In genomic region chr12:109525613-109526012, GRCm38 (mm10) we compare ENCODE assay signal across 21 mouse cellular contexts.
DNase-seq lines count a peak whose midpoint lies in the region; ATAC-seq and TF ChIP-seq lines count a peak whose summit lies in the region.
"Had no signal": no experiment of that assay in that cellular context is flagged by ENCODE, and none has a peak within 500 bp of the region (broad histone marks: within the 10 kb centered on the region; RNA-seq: fewer than 3 reads in every experiment).

No protein-coding gene starts in this region.

- TF ChIP-seq RAD21 in MEL (IDR thresholded peaks at IDR 0.05; ENCODE audit: low read depth, low read length), result no peak

- H3K36me3 ChIP-seq in MEL (ENCODE audit: control insufficient read depth in 1 of 2, insufficient read depth in 2 of 2, low read length in 2 of 2), result peaks cover 0 to 3% of the 10 kb centered on the region in 2 experiments; a peak in 1 of 4 replicates
- H3K36me3 ChIP-seq: liver, embryonic 15.5 days; midbrain, embryonic 13.5 days had no signal

- H3K4me3 ChIP-seq in MEL (ENCODE audit: control insufficient read depth in 1 of 2, insufficient read depth in 1 of 2, low read depth in 2 of 2, low read length in 2 of 2), result peak overlapping the region; percentile 18 to 30; a peak in 2 of 4 replicates
- no peak overlapping the region for H3K4me3 ChIP-seq in lung, adult 2 months (replicated peaks; ENCODE audit: extremely low read depth, low read depth, low read length)
- H3K4me3 ChIP-seq: embryonic facial prominence, embryonic 10.5 days; hindbrain, embryonic 13.5 days; limb, embryonic 12.5 days; liver, embryonic 15.5 days; midbrain, embryonic 13.5 days had no signal

- peak; percentile 68 to 77 for TF ChIP-seq EP300 in MEL (IDR thresholded peaks at IDR 0.05; ENCODE audit: low read depth in 1 of 2, low read length in 2 of 2)

- WGBS in lung, adult 2 months, result 51% methylated on average over 9 of the region's 9 CpGs

- H3K9me3 ChIP-seq in MEL (replicated peaks; ENCODE audit: insufficient read depth, low read length), result no peaks in the 10 kb centered on the region
- H3K9me3 ChIP-seq: liver, embryonic 15.5 days had no signal

- peaks cover 0 to 13% of the 10 kb centered on the region in 2 experiments; a peak in 3 of 4 replicates for H3K4me1 ChIP-seq in MEL (ENCODE audit: control insufficient read depth in 1 of 2, insufficient read depth in 2 of 2, low read length in 2 of 2)
- H3K4me1 ChIP-seq in lung, adult 2 months (ENCODE audit: control insufficient read depth, insufficient read depth, low read length), result no peaks in the 10 kb centered on the region

- TF ChIP-seq CTCF in MEL (IDR thresholded peaks at IDR 0.05 in 2 of 3, conservative IDR thresholded peaks at IDR 0.05 in 1 of 3; ENCODE audit: control insufficient read depth in 1 of 3, insufficient read depth in 1 of 3, low read depth in 2 of 3, low read length in 3 of 3, poor library complexity in 1 of 3, severe bottlenecking in 1 of 3), result no peak
- TF ChIP-seq CTCF in lung, adult 2 months (IDR thresholded peaks at IDR 0.05; ENCODE audit: insufficient read depth, low read length), result no peak

- H3K9ac ChIP-seq in MEL (ENCODE audit: control insufficient read depth, low read depth, low read length, poor library complexity, severe bottlenecking), result peak overlapping the region; percentile 62
- H3K9ac ChIP-seq: hindbrain, embryonic 13.5 days; limb, embryonic 12.5 days; liver, embryonic 15.5 days; midbrain, embryonic 13.5 days had no signal

- DNase-seq in ES-CJ7 (ENCODE audit: low read depth, low spot score) (peak; percentile 69), MEL (ENCODE audit: low read depth, low spot score) (peak; percentile 83)
- no peak for DNase-seq in lung, adult 2 months
- no peak for DNase-seq in frontal cortex, postnatal 25 days (ENCODE audit: low spot score in 2 of 2)
- no peak for DNase-seq in lung, postnatal 4 days
- no peak for DNase-seq in adrenal gland, postnatal 36 days
- DNase-seq: adrenal gland, postnatal 10 days; cerebellum, adult 9-10 months; gastrocnemius, postnatal 25 days; kidney, postnatal 36 days; thymus, postnatal 14 days had no signal

- ATAC-seq in hematopoietic stem cell, adult 5-6 weeks (replicated peaks in 1 of 2; ENCODE audit: insufficient read depth in 1 of 2, low FRiP score in 2 of 2, low TSS enrichment in 1 of 2, low read depth in 1 of 2, poor library complexity in 2 of 2, severe bottlenecking in 2 of 2), result peak; percentile 73 to 74
- ATAC-seq in megakaryocyte, adult 5-6 weeks (ENCODE audit: poor library complexity, severe bottlenecking), result peak; percentile 84
- ATAC-seq: activated CD4-positive, CD25-positive, alpha-beta regulatory T cell, adult 4 months; forebrain, embryonic 16.5 days; lung, postnatal 0 days; midbrain, embryonic 13.5 days had no signal

- TF ChIP-seq POLR2A in MEL (IDR thresholded peaks at IDR 0.05; ENCODE audit: control insufficient read depth in 1 of 2, insufficient read depth in 1 of 2, low read depth in 1 of 2, low read length in 2 of 2, poor library complexity in 1 of 2), result peak in 1 of 2 experiments; percentile 50; a peak in 1 of 4 replicates
- no peak for TF ChIP-seq POLR2A in lung, adult 2 months (IDR thresholded peaks at IDR 0.05; ENCODE audit: borderline replicate concordance, extremely low read depth, low read depth, low read length)

- H3K79me2 ChIP-seq in MEL (ENCODE audit: control insufficient read depth, insufficient read depth, low read length, poor library complexity), result no peaks in the 10 kb centered on the region; the same call in 1 of the 2 replicates

- H3K27ac ChIP-seq in MEL (ENCODE audit: control insufficient read depth, low read depth, low read length), result peak overlapping the region; percentile 89
- H3K27ac ChIP-seq: embryonic facial prominence, embryonic 10.5 days; hindbrain, embryonic 13.5 days; limb, embryonic 12.5 days; liver, embryonic 15.5 days; midbrain, embryonic 13.5 days had no signal

- H3K27me3 ChIP-seq in MEL (ENCODE audit: control insufficient read depth in 1 of 2, insufficient read depth in 2 of 2, low read length in 2 of 2), result no peaks in the 10 kb centered on the region
- H3K27me3 ChIP-seq: limb, embryonic 12.5 days had no signal

TF ChIP-seq in MEL, 35 proteins besides CTCF, POLR2A, EP300 and RAD21:
- TF ChIP-seq MEF2A (IDR thresholded peaks at IDR 0.05; ENCODE audit: extremely low read depth, insufficient replicate concordance, low read depth, low read length, poor library complexity, severe bottlenecking) (no peak), TCF12 (IDR thresholded peaks at IDR 0.05; ENCODE audit: low read depth, low read length) (0 out of 2 replicates have a peak, but pooled peaks have one; percentile 24), UBTF (IDR thresholded peaks at IDR 0.05; ENCODE audit: borderline replicate concordance, insufficient read depth, low read depth, low read length) (no peak), RCOR1 (IDR thresholded peaks at IDR 0.05; ENCODE audit: low read depth, low read length) (peak; percentile 65; the same call in 1 of the 2 replicates), CHD2 (IDR thresholded peaks at IDR 0.05; ENCODE audit: low read length) (no peak), KAT2A (conservative IDR thresholded peaks at IDR 0.05; ENCODE audit: low read depth, low read length) (no peak), BHLHE40 (IDR thresholded peaks at IDR 0.05; ENCODE audit: borderline replicate concordance, low read depth, low read length) (no peak), TBP (IDR thresholded peaks at IDR 0.05; ENCODE audit: low read depth, low read length) (0 out of 2 replicates have a peak, but pooled peaks have one; percentile 29), ELF1 (IDR thresholded peaks at IDR 0.05; ENCODE audit: low read depth, low read length) (peak; percentile 91), MAZ (IDR thresholded peaks at IDR 0.05; ENCODE audit: low read depth, low read length) (peak; percentile 68), ETS1 (IDR thresholded peaks at IDR 0.05; ENCODE audit: low read depth, low read length) (peak; percentile 69; the same call in 1 of the 2 replicates), USF2 (IDR thresholded peaks at IDR 0.05; ENCODE audit: borderline replicate concordance in 1 of 2, insufficient read depth in 1 of 2, low read depth in 1 of 2, low read length in 2 of 2) (no peak), MXI1 (IDR thresholded peaks at IDR 0.05; ENCODE audit: low read depth, low read length) (0 out of 2 replicates have a peak, but pooled peaks have one; percentile 51), MYC (IDR thresholded peaks at IDR 0.05; ENCODE audit: low read depth, low read length) (peak; percentile 14; the same call in 1 of the 2 replicates), NELFE (IDR thresholded peaks at IDR 0.05; ENCODE audit: low read depth, low read length) (peak; percentile 49; the same call in 1 of the 2 replicates), SIN3A (IDR thresholded peaks at IDR 0.05; ENCODE audit: low read length) (peak; percentile 71), GATA1 (IDR thresholded peaks at IDR 0.05; ENCODE audit: low read depth, low read length) (no peak), MAX (IDR thresholded peaks at IDR 0.05; ENCODE audit: low read length) (no peak), HCFC1 (IDR thresholded peaks at IDR 0.05; ENCODE audit: low read depth, low read length) (0 out of 2 replicates have a peak, but pooled peaks have one; percentile 35), NRF1 (IDR thresholded peaks at IDR 0.05; ENCODE audit: insufficient read depth, low read depth, low read length, poor library complexity, severe bottlenecking) (no peak), JUND (IDR thresholded peaks at IDR 0.05; ENCODE audit: low read depth, low read length) (no peak), ZKSCAN1 (IDR thresholded peaks at IDR 0.05; ENCODE audit: low read depth, low read length) (no peak)

Comparison
In these comparisons a context has a peak if more than half of its experiments do, and no peak if none do; other contexts are left out.
1. DNase-seq: peak in ES-CJ7 (single experiment) and MEL (single experiment); none in lung, adult 2 months (single experiment), frontal cortex, postnatal 25 days (0 of 2), lung, postnatal 4 days (0 of 2) and adrenal gland, postnatal 36 days (0 of 2).